Mouse (Mus musculus): ENCODE data around the gene Mrm3.
A peak's percentile ranks its signal among the peaks of the same experiment; 100 is the strongest.

The Mrm3 gene

DNA sequence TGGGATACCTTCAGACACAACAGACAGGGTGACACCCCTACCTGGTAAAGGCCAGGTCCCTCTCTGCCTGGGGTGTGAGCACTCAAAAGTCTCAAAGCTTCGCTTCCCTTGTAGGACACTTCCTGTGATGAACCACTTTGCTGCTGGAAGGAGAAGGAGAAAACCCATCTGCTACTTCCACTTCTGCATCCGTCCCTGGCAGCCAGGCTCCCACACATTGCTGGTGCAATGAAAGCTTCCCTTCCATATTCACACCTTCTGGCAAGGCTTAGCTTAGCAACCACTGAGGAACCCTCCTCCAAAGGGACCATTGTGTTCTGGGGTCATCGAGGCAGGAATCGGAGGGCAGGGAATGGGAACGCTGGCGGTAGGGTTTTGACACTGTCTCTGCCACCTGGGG is 45.1 kb downstream of the Mrm3 start:
- DNase-seq (ENCODE audit: low spot score), result no peak

- DNase-seq (ENCODE audit: low spot score), result peak; percentile 9
Observed at GRCm38 (mm10) chr11:76290367-76290766, 46.9 kb downstream of the Mrm3 start.

DNA sequence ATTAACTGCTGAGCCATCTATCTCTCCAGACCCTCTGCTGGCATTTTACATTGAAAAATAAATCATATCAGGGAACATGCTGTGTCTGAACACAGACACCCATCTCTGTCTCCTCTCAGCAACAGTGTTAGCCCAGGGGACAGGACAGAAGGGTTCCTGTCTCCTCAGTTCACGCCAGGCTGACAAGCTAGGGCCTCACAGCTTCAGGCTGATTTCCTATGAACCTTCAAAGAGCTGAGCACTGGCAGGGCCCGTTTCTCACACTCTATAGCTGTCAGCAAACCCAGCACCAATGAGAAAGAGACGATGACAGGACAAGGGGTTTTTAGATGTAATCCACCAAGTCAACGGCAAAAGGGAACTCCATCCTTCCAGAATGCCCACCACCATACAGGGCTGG is 48.4 kb downstream of the Mrm3 start:
- DNase-seq (ENCODE audit: low spot score), result no peak

DNA sequence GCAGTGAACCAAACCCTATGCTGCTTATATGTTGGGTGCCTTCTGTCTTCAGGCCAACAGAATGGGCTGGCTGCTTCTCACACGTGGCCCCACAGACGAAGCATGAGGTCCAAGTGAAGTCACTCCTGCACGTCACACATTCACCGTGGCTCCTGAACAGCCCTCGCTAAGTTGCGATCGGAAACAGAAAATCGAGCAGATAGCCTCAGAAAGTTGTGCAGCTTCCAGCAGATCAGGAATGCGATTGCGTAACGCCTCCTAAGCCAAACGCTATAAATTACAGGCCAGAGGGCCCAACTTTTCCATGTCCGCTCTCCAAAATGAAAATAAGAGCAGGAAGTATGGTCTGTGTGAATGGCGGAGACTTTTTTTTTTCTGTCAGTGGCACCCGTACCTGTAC is 48.9 kb downstream of the Mrm3 start:
- DNase-seq (ENCODE audit: low spot score), result no peak

DNA sequence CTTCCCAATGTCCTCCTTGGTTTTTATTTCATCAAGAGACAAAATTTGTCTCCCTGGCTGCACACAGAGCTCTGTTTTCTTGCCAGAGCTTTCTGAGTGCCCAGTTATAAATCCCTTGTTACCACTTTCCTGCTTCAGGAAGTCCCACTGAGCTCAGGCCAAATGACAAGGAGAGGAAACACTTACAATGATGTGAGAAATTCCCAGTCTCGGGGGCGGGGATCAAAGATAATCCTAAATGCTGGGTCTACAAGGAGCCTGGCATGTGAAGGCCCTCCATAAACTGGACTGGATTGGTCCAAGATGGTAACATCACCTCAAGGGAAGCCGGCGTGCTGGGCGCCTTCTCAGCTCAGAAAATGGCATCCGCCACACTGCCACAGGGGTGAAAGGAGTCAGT is 49.3 kb downstream of the Mrm3 start:
- DNase-seq (ENCODE audit: low spot score), result no peak

GRCm38 (mm10) chr11:76294078-76294477 is 50.6 kb downstream of the Mrm3 start:
- DNase-seq (ENCODE audit: low spot score), result no peak

- no peak for DNase-seq (ENCODE audit: low spot score)
Observed at GRCm38 (mm10) chr11:76294836-76295235, 51.3 kb downstream of the Mrm3 start.

DNA sequence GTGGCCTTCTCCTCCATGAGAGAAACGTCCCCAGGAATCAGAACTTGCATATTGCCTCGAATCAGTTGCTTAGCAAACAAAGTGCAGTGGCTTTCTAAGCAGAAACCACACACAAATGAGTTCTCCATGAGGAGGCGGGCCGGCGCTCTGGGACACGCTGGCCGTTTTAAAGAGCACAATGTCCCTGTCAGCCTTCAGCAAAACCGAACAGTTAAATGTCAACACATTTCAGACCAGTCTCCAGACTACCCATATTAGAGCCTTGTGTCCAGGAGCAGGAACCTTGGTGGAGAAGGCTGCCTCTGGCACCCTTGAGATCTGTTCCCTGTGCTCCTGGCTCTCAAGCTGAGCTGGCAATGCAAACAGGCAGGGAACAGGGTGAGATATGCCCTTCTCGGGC is 53.7 kb downstream of the Mrm3 start:
- DNase-seq (ENCODE audit: low spot score), result no peak

- no peak for DNase-seq (ENCODE audit: low spot score)
Observed at GRCm38 (mm10) chr11:76298457-76299000, 55.0 kb downstream of the Mrm3 start.
